Mouse (Mus musculus) midbrain, postnatal 0 days (tissue): ENCODE results near the gene Ddi2. TPM values are rescaled to one million over a fixed set of nuclear protein-coding genes. Genes with fewer than 3 reads are reported as not detected.

Experiments used
- ATAC-seq: fragments of 200-750 bp; cut with Nextera tagmentation; 2 replicates; pipeline ENCODE4 v1.8.0; 2017; ENCODE audit warnings: moderate number of reproducible peaks, mild to moderate bottlenecking, moderate TSS enrichment, moderate library complexity; ENCODE audit not compliant: low FRiP score
- DNase-seq: peaks from one replicate; pipeline ENCODE4 v3.0.0-alpha.2; 2015; ENCODE audit warnings: low spot score
- H3K27ac ChIP-seq: fragments of 300-500 bp; sonication (generic); 2 replicates; pipeline ENCODE4 v1.5.1; 2014; ENCODE audit warnings: low read depth, mild to moderate bottlenecking, low read length, mixed read lengths
- H3K27me3 ChIP-seq: fragments of 300-500 bp; sonication (generic); 2 replicates; pipeline ENCODE4 v1.6.1; 2014; ENCODE audit warnings: low read length, control low read depth, mixed read lengths; ENCODE audit not compliant: insufficient read depth
- H3K36me3 ChIP-seq: fragments of 300-500 bp; sonication (generic); 2 replicates; pipeline ENCODE4 v1.6.1; 2014; ENCODE audit warnings: low read length, control low read depth, mixed read lengths; ENCODE audit not compliant: insufficient read depth
- H3K4me1 ChIP-seq: fragments of 300-500 bp; sonication (generic); 2 replicates; pipeline ENCODE4 v1.6.1; 2014; ENCODE audit warnings: mild to moderate bottlenecking, control low read depth, antibody characterized with exemption, low read length, mixed read lengths; ENCODE audit not compliant: insufficient read depth
- H3K4me2 ChIP-seq: fragments of 300-500 bp; sonication (generic); 2 replicates; pipeline ENCODE4 v1.6.1; 2014; ENCODE audit warnings: low read depth, mild to moderate bottlenecking, low read length, mixed read lengths; ENCODE audit not compliant: poor library complexity, severe bottlenecking
- H3K4me3 ChIP-seq: fragments of 300-500 bp; sonication (generic); 2 replicates; pipeline ENCODE4 v1.5.1; 2014; ENCODE audit warnings: low read depth, mild to moderate bottlenecking, low read length, moderate library complexity
- H3K9ac ChIP-seq: fragments of 300-500 bp; sonication (generic); replicated peaks from 2 replicates; pipeline ENCODE4 v1.6.1; 2014; ENCODE audit warnings: mild to moderate bottlenecking, low read length, moderate library complexity, mixed read lengths; ENCODE audit not compliant: poor library complexity, severe bottlenecking
- H3K9me3 ChIP-seq: fragments of 300-500 bp; sonication (generic); 2 replicates; pipeline ENCODE4 v1.6.1; 2016; ENCODE audit warnings: low read length, control low read depth
- CTCF ChIP-seq: IDR thresholded peaks from 2 replicates; pipeline ENCODE4 v1.5.1; 2016; ENCODE audit warnings: antibody characterized with exemption, mild to moderate bottlenecking
- WGBS: fragments of 180-500 bp; shearing (Covaris S2); extraction: QIAGEN DNeasy Blood & Tissue Kit; methylation state at CpG from one replicate; pipeline ENCODE4 v1.1.7; 2014; 5-methylcytosine and 5-hydroxymethylcytosine counted together
- polyA plus RNA-seq: library from polyadenylated mRNA; unstranded; fragments of >200 nt; fragmentation: Nextera tagmentation; extraction: Ambion mirVana; gene quantifications from 2 replicates; pipeline ENCODE4 v1.2.1, GENCODE M21; 2015
- total RNA-seq: library from RNA; depleted of rRNA; stranded (reverse); fragments of >200 nt; gene quantifications from 2 replicates; pipeline ENCODE4 v1.2.3, GENCODE M21; 2014

Gene Ddi2
- total and polyA plus RNA-seq, 2 experiments from 2014 or later, result 9.2 to 25.7 TPM

DNA sequence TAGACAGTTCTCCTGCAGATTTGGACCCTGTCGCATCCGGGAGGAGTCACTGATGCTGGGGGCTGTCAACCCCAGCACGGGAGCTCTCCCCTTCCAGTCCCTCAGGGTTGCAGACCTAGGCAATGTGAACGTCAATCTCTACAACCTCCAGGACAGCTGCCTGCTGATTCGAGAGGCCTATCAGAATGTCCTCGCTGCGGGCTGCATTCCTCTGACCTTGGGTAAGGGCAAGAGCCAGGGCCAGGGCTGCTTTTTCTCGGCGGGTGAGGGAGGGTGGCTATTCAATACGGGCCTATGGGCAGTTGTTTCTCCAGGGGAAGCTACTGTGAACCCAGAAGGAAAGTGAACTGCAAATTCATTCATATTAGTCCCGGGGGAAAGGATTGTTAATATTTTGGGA lies 26.3 kb upstream of the Ddi2 start:
- Histone ChIP-seq H3K9me3 (no peaks in the 10 kb centered on the region), H3K4me3 (no peak overlapping the region), H3K4me2 (no peak overlapping the region), H3K9ac (no peak overlapping the region), H3K4me1 (no peaks in the 10 kb centered on the region), H3K27ac (no peak overlapping the region), H3K27me3 (no peaks in the 10 kb centered on the region), H3K36me3 (no peaks in the 10 kb centered on the region)
- 50% methylated on average over 11 of the region's 11 CpGs for whole genome bisulfite sequencing
- no peak for TF ChIP-seq CTCF
- ATAC-seq (no peak), DNase-seq (no peak)

DNA sequence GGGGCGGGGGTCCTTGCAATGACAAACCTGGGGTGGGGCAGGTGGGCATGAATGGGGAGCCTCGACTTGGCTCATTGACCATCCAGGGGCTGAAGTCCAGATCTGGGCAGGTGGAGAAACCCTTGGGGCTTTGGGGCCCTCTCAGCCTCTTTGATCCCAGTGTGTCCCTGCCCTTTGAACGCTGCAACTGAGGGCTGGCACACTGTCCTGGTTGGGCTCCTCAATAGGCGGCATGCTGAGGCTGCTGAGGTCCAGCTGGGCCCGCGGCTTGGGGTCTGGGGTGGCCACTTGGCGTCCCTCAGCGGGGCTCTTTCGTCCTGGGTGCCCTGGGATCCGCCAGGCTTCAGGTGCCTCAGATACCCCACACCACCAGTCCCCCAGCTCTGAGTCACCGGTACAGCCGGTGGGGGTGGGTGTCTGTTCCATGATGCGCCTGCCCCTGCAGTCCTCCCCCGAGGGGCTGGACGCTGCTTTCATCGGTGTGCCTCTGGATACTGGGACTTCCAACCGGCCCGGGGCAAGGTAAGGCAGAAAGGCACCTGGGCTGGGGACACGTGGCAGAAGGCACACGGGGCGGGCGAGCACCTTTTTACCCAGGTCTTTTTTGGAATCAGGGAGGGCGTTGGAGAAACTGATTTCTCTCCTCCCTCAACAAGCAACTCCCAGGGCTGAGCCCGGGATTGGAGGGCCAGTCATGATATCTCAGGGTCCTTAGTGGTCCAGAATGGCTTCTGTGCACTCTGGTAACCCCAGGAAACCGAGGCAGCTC lies 23.5 kb upstream of the Ddi2 start, which contains the start of gene Agmat:
Agmat (plus strand) TSS at position 95 of the 769 bp plus-strand sequence.
- Histone ChIP-seq H3K9me3 (no peaks in the 10 kb centered on the region), H3K4me2 (no peak within 1 kb of the TSS), H3K36me3 (no peaks in the 10 kb centered on the region), H3K4me1 (no peaks in the 10 kb centered on the region), H3K27ac (no peak within 1 kb of the TSS), H3K9ac (no peak within 1 kb of the TSS), H3K27me3 (no peaks in the 10 kb centered on the region), H3K4me3 (no peak within 1 kb of the TSS)
- DNase-seq (no peak), ATAC-seq (no peak)
- WGBS, result 32% methylated on average over 25 of the region's 25 CpGs
- TF ChIP-seq CTCF, result no peak

DNA sequence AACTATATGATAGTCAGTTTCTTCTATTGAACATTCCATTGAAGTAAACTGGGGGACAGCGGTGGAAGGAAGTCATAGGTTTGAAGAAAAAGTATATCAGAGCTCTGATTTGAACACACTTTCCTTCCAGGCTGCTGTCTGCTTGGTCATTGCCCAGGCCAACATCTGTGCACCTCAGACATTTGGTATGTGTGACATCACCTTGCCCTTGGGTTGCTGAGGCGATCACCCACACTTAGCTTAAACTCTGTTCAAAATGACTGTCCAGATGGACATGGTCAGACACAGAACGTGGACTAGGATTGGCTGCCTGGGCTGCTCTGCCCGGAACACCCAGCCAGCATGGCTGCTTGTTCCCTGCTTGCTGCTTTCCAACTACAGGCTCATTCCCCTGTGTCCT lies 19.2 kb upstream of the Ddi2 start:
- Histone ChIP-seq H3K4me1 (no peaks in the 10 kb centered on the region), H3K36me3 (no peaks in the 10 kb centered on the region), H3K4me2 (no peak overlapping the region), H3K27me3 (no peaks in the 10 kb centered on the region), H3K27ac (no peak overlapping the region), H3K4me3 (no peak overlapping the region), H3K9ac (no peak overlapping the region), H3K9me3 (no peaks in the 10 kb centered on the region)
- no peak for ATAC-seq
- 88% methylated on average over 4 of the region's 4 CpGs for WGBS
- no peak for DNase-seq
- TF ChIP-seq CTCF, result no peak

GRCm38 (mm10) chr4:141741856-141742255 lies 18.6 kb upstream of the Ddi2 start:
- Histone ChIP-seq H3K27ac (no peak overlapping the region), H3K4me3 (no peak overlapping the region), H3K9me3 (no peaks in the 10 kb centered on the region), H3K9ac (no peak overlapping the region), H3K4me2 (no peak overlapping the region), H3K36me3 (no peaks in the 10 kb centered on the region), H3K27me3 (no peaks in the 10 kb centered on the region), H3K4me1 (no peaks in the 10 kb centered on the region)
- DNase-seq (no peak), ATAC-seq (no peak)
- 73% methylated on average over 9 of the region's 9 CpGs for WGBS
- no peak for TF ChIP-seq CTCF

DNA sequence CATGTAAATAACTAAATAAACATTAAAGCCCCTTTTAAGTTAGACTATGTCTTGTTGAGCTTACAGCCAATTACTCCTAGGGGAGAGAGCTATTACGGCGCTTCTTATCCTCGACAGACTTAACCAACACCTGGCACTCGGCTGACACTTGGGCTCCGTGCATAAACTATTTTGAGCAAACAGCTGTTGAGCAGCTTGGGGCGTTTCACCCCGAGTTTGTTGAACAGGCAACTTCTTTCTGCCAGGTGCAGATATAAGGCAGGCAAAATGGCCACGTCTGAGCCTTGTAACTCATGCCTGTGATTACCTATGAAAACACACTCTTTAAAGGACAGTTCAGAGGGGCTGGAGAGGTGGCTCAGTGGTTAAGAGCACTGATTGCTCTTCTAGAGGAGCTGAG lies 14.8 kb upstream of the Ddi2 start:
- ATAC-seq, result no peak
- 78% methylated on average over 8 of the region's 8 CpGs for WGBS
- no peak overlapping the region for H3K27ac ChIP-seq
- no peaks in the 10 kb centered on the region for H3K27me3 ChIP-seq
- H3K36me3 ChIP-seq, result no peaks in the 10 kb centered on the region
- H3K4me1 ChIP-seq, result no peaks in the 10 kb centered on the region
- no peak overlapping the region for H3K4me3 ChIP-seq
- no peak overlapping the region for H3K4me2 ChIP-seq
- TF ChIP-seq CTCF, result no peak
- no peaks in the 10 kb centered on the region for H3K9me3 ChIP-seq
- DNase-seq, result no peak
- no peak overlapping the region for H3K9ac ChIP-seq

DNA sequence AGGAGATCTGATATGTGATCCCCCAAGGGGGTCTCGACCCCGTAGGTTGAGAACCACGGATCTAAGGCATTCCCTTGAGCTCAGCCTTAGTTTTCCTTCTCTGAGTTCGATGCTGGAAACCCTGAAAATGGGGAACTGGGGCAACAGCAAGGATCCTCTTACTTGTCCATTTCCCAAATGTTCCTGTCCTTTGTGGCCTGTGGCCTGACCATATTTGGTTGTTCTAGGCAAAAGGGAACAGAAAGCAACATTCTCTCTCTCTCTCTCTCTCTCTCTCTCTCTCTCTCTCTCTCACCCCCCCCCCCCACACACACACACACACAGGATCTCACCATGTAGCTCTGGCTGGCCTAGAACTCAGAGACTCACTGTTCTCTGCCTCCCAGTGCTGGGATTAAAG lies 13.6 kb upstream of the Ddi2 start:
- no peaks in the 10 kb centered on the region for H3K27me3 ChIP-seq
- H3K27ac ChIP-seq, result no peak overlapping the region
- H3K4me3 ChIP-seq, result no peak overlapping the region
- H3K9ac ChIP-seq, result no peak overlapping the region
- ATAC-seq, result no peak
- no peak for TF ChIP-seq CTCF
- H3K4me1 ChIP-seq, result no peaks in the 10 kb centered on the region
- DNase-seq, result no peak
- H3K36me3 ChIP-seq, result no peaks in the 10 kb centered on the region
- WGBS, result 76% methylated on average over 4 of the region's 4 CpGs
- H3K9me3 ChIP-seq, result no peaks in the 10 kb centered on the region
- no peak overlapping the region for H3K4me2 ChIP-seq
